8 mouse cellular contexts compared by ENCODE assay signal in the genomic region with DNA sequence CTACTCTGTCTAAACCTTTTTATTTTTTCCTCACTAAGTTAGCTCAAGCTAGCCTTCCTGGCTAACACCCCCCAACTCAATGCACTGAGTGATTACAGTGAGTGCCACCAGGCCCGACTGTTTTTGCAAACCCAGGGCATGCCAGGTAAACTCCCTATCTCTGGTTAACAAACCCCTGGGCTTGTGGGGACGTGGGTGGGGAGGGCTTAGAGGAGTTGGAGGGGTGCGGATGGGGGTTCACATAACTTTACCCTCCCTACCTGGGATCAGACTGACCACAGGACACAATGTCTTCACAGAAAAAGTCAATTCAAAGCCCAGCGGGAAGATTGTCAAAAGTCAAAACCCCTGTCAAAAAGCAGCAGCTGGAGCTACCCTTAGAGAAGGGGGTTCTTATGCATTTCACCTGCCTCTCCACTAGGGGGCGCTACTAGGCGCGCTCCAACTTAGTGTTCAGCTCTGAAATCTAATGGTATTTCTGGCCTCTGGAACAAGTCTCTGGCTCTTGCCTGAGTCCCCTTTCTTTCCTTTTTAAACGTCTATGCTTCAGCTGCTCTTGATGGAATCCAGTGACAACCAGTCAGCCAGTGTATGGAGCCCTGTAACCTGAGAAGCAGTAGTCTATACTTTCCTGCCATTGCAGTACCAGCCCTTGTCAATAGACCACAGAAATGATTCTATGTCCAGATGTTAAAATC. TPM values are rescaled to one million over a fixed set of nuclear protein-coding genes. Genes with fewer than 3 reads are reported as not detected.
A peak's percentile ranks its signal among the peaks of the same experiment; 100 is the strongest.
DNase-seq lines count a peak whose midpoint lies in the region; ATAC-seq and TF ChIP-seq lines count a peak whose summit lies in the region.

No protein-coding gene starts in this region.

- H3K27me3 ChIP-seq in ES-Bruce4 (ENCODE audit: control insufficient read depth, insufficient read depth, low read length, poor library complexity, severe bottlenecking) = no peaks in the 10 kb centered on the region
- no peaks in the 10 kb centered on the region for H3K27me3 ChIP-seq in stomach, embryonic 14.5 days (ENCODE audit: control insufficient read depth, insufficient read depth, low read length)

- H3K4me1 ChIP-seq in ES-Bruce4 (ENCODE audit: control insufficient read depth, insufficient read depth, low read length) = no peaks in the 10 kb centered on the region
- H3K4me1 ChIP-seq in stomach, embryonic 14.5 days (ENCODE audit: control insufficient read depth, insufficient read depth, low read length) = no peaks in the 10 kb centered on the region

- no peak for TF ChIP-seq POLR2A in ES-Bruce4 (IDR thresholded peaks at IDR 0.05; ENCODE audit: insufficient read depth, low read length)

- H3K4me3 ChIP-seq in ES-Bruce4 (ENCODE audit: low read depth, low read length) = no peak overlapping the region
- H3K4me3 ChIP-seq in stomach, embryonic 14.5 days (ENCODE audit: low read depth, low read length) = no peak overlapping the region

- H3K4me2 ChIP-seq in stomach, embryonic 14.5 days (replicated peaks; ENCODE audit: low read depth, low read length) = no peak overlapping the region

- peak; percentile 87 for TF ChIP-seq CTCF in ES-Bruce4 (IDR thresholded peaks at IDR 0.05; ENCODE audit: low read depth, low read length)

- 27% methylated on average over 8 of the region's 8 CpGs for WGBS in stomach, embryonic 14.5 days

- H3K36me3 ChIP-seq in ES-Bruce4 (ENCODE audit: control insufficient read depth, insufficient read depth, low read length, poor library complexity, severe bottlenecking) = peaks cover 11% of the 10 kb centered on the region
- peaks cover 12% of the 10 kb centered on the region for H3K36me3 ChIP-seq in stomach, embryonic 14.5 days (ENCODE audit: control insufficient read depth, insufficient read depth, low read length)

- peak; percentile 22 to 75 for DNase-seq in heart, adult 18-20 months
- DNase-seq in heart, adult 11 months = no peak
- peak; percentile 32 for DNase-seq in c-Kit-positive CD71-negative TER-119-negative erythroid progenitor cells, embryonic 14.5 days (ENCODE audit: low read depth)
- peak; percentile 26 for DNase-seq in gastrocnemius, postnatal 25 days
- DNase-seq in kidney, postnatal 36 days = peak; percentile 43 to 79
- DNase-seq in lung, postnatal 25 days (ENCODE audit: low spot score) = peak; percentile 19

- peak; percentile 23; the same call in 1 of the 2 replicates for ATAC-seq in stomach, embryonic 14.5 days (ENCODE audit: insufficient number of reproducible peaks, insufficient read depth, low FRiP score, low read depth)

- TF ChIP-seq EP300 in ES-Bruce4 (IDR thresholded peaks at IDR 0.05; ENCODE audit: insufficient read depth, low read depth, low read length) = no peak

- no peaks in the 10 kb centered on the region for H3K9me3 ChIP-seq in ES-Bruce4 (replicated peaks; ENCODE audit: control insufficient read depth, insufficient read depth, low read length, poor library complexity, severe bottlenecking)
- H3K9me3 ChIP-seq in stomach, embryonic 14.5 days (ENCODE audit: control insufficient read depth, low read depth, low read length) = no peaks in the 10 kb centered on the region

- no peak overlapping the region for H3K9ac ChIP-seq in ES-Bruce4 (ENCODE audit: low read depth, poor library complexity, severe bottlenecking)
- H3K9ac ChIP-seq in stomach, embryonic 14.5 days (replicated peaks; ENCODE audit: low read depth, low read length) = no peak overlapping the region

- H3K27ac ChIP-seq in ES-Bruce4 (ENCODE audit: insufficient read depth, low read length) = no peak overlapping the region
- no peak overlapping the region for H3K27ac ChIP-seq in stomach, embryonic 14.5 days (ENCODE audit: low read length)

RNA-seq across cellular contexts. Expression of gene Dbr1, which starts 12.1 kb away (rescaled TPM):
- 1 to 10 TPM; 5.6 to 6.9 TPM for total RNA-seq in heart, adult 18-20 months (2021)
- polyA plus RNA-seq in ES-Bruce4 (2011; ENCODE audit: insufficient read depth, insufficient read length, low read depth, missing spikeins) = 22.7 and 32.9 TPM in 2 replicates
- 1 to 10 TPM; 4.1 to 4.3 TPM for total RNA-seq in gastrocnemius, postnatal 25 days (2021)
- 24.5 and 26.1 TPM in 2 replicates for polyA plus RNA-seq in stomach, embryonic 14.5 days (2014; fragmentation: Nextera tagmentation; extraction: Ambion mirVana)

RNA-seq across cellular contexts. Expression of gene Armc8, which starts 19.0 kb away (rescaled TPM):
- 10 to 100 TPM; 16.8 to 17.3 TPM for total RNA-seq in heart, adult 18-20 months (2021)
- 43.8 and 48.2 TPM in 2 replicates for polyA plus RNA-seq in ES-Bruce4 (2011; ENCODE audit: insufficient read depth, insufficient read length, low read depth, missing spikeins)
- 10 to 100 TPM; 24.3 to 26.8 TPM for total RNA-seq in gastrocnemius, postnatal 25 days (2021)
- polyA plus RNA-seq in stomach, embryonic 14.5 days (2014; fragmentation: Nextera tagmentation; extraction: Ambion mirVana) = 32.3 and 32.4 TPM in 2 replicates

RNA-seq across cellular contexts. Expression of gene A4gnt, which starts 24.6 kb away (rescaled TPM):
- not detected for total RNA-seq in heart, adult 18-20 months (2021)
- polyA plus RNA-seq in ES-Bruce4 (2011; ENCODE audit: insufficient read depth, insufficient read length, low read depth, missing spikeins) = not detected in 2 replicates
- total RNA-seq in gastrocnemius, postnatal 25 days (2021) = not detected
- polyA plus RNA-seq in stomach, embryonic 14.5 days (2014; fragmentation: Nextera tagmentation; extraction: Ambion mirVana) = 0.12 and 0.21 TPM in 2 replicates

RNA-seq across cellular contexts. Expression of gene Dzip1l, which starts 41.6 kb away (rescaled TPM):
- total RNA-seq in heart, adult 18-20 months (2021) = 1 to 10 TPM; 3.3 to 4.3 TPM
- 13.5 and 14.8 TPM in 2 replicates for polyA plus RNA-seq in ES-Bruce4 (2011; ENCODE audit: insufficient read depth, insufficient read length, low read depth, missing spikeins)
- 1 to 10 TPM; 1.9 to 2.0 TPM for total RNA-seq in gastrocnemius, postnatal 25 days (2021)
- 18.2 and 19.8 TPM in 2 replicates for polyA plus RNA-seq in stomach, embryonic 14.5 days (2014; fragmentation: Nextera tagmentation; extraction: Ambion mirVana)
